Mouse (Mus musculus): ENCODE measurements at regions not wholly inside any gene's neighbourhood (a gene's known extent, or its start where the extent isn't known, plus 50 kb on each side); places are given as distances from the start of the nearest gene placed in this dataset.

DNA sequence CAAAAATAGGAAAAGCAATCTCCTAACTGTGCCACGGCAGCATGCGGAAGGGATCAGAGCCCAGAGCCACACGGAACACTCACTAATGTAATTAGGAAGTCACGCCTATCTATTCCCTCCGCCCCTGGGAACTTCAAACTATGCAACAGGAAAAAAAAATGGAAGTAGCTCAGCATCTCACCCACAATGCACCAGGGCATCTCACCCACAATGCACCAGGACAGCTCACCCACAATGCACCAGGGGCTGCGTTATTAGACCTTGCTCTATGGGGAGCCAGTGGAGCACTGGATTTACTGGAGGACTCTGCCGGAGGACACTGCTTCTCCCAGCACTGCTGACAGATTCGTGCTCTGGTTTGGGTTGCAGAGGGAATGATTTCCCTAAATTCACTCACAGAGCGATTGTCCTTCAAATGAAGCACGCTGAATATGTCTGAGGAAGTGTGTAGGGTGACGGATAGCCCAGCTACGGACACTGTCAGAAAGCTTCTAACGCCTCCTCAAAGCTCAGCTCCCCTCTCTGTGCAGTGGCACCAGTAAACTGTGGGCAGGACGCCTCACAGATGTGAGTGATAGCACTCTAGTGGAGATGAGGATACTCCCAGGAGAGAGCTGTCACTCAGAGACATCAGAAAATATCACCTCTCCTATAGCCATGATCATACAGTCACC lies 51.8 kb upstream of the Mbnl2 start:
- TF ChIP-seq CTCF (IDR thresholded peaks at IDR 0.05; ENCODE audit: borderline replicate concordance, control insufficient read depth, extremely low read depth, insufficient read depth, low read length, poor library complexity) (no peak), POLR2A (IDR thresholded peaks at IDR 0.05; ENCODE audit: control insufficient read depth, extremely low read depth, insufficient read depth, low read length, poor library complexity) (no peak)

Data from thymus, adult 2 months (tissue).